In the genomic region with DNA sequence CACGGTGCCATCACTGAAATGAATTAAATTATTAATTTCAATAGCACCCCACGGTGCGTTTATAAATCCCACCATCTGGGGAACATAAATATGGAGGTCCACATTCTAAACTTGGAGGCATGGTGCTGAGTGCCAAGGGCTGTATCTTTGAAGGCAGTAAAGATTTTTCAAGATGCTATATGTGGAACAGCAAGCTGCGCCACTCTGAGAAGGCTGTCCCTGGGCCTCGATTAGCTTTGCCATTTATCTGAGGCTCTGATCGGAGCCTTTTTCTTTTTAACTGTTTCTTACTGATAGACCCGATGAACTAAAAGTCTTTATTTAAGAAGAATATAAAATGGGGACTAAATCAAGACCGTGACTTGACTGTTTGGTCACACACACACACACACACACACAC, we compare ENCODE assay signal across 20 mouse cellular contexts.
DNase-seq lines count a peak whose midpoint lies in the region; ATAC-seq lines count a peak whose summit lies in the region.
"Had no signal": no experiment of that assay in that cellular context is flagged by ENCODE, and none has a peak within 500 bp of the region (broad histone marks: within the 10 kb centered on the region; RNA-seq: fewer than 3 reads in every experiment).

No protein-coding gene starts in this region.

- WGBS in forebrain, embryonic 11.5 days, result 92% methylated on average over 8 of the region's 8 CpGs
- 87% methylated on average over 8 of the region's 8 CpGs for WGBS in forebrain, embryonic 15.5 days
- WGBS in heart, embryonic 10.5 days, result 83% methylated on average over 8 of the region's 8 CpGs
- WGBS in midbrain, embryonic 11.5 days, result 92% methylated on average over 8 of the region's 8 CpGs
- 73% methylated on average over 8 of the region's 8 CpGs for WGBS in midbrain, embryonic 15.5 days

- H3K9ac ChIP-seq in forebrain, embryonic 11.5 days (ENCODE audit: low read length), result no peak overlapping the region
- no peak overlapping the region for H3K9ac ChIP-seq in forebrain, embryonic 15.5 days (replicated peaks)
- H3K9ac ChIP-seq in midbrain, embryonic 11.5 days (ENCODE audit: low read length), result no peak overlapping the region
- H3K9ac ChIP-seq in midbrain, embryonic 15.5 days, result no peak overlapping the region

- H3K9me3 ChIP-seq in forebrain, embryonic 11.5 days (ENCODE audit: control insufficient read depth, low read length), result no peaks in the 10 kb centered on the region
- no peaks in the 10 kb centered on the region for H3K9me3 ChIP-seq in forebrain, embryonic 15.5 days
- H3K9me3 ChIP-seq in heart, embryonic 10.5 days, result no peaks in the 10 kb centered on the region
- no peaks in the 10 kb centered on the region for H3K9me3 ChIP-seq in midbrain, embryonic 11.5 days (ENCODE audit: control insufficient read depth, low read length)
- no peaks in the 10 kb centered on the region for H3K9me3 ChIP-seq in midbrain, embryonic 15.5 days

- no peak overlapping the region for H3K4me3 ChIP-seq in forebrain, embryonic 11.5 days (ENCODE audit: low read depth, low read length)
- H3K4me3 ChIP-seq in forebrain, embryonic 15.5 days, result no peak overlapping the region
- H3K4me3 ChIP-seq in heart, embryonic 10.5 days, result no peak overlapping the region
- no peak overlapping the region for H3K4me3 ChIP-seq in midbrain, embryonic 11.5 days (ENCODE audit: low read depth, low read length)
- no peak overlapping the region for H3K4me3 ChIP-seq in midbrain, embryonic 15.5 days

- no peak overlapping the region for H3K27ac ChIP-seq in forebrain, embryonic 11.5 days (ENCODE audit: low read depth, low read length)
- no peak overlapping the region for H3K27ac ChIP-seq in forebrain, embryonic 15.5 days (replicated peaks)
- H3K27ac ChIP-seq in heart, embryonic 10.5 days, result no peak overlapping the region
- H3K27ac ChIP-seq in midbrain, embryonic 11.5 days (ENCODE audit: low read depth, low read length), result no peak overlapping the region
- H3K27ac ChIP-seq in midbrain, embryonic 15.5 days, result no peak overlapping the region

- no peaks in the 10 kb centered on the region for H3K4me1 ChIP-seq in forebrain, embryonic 11.5 days (replicated peaks; ENCODE audit: control insufficient read depth, insufficient read depth, low read length)
- no peaks in the 10 kb centered on the region for H3K4me1 ChIP-seq in forebrain, embryonic 15.5 days
- peaks cover 18% of the 10 kb centered on the region for H3K4me1 ChIP-seq in heart, embryonic 10.5 days
- H3K4me1 ChIP-seq in midbrain, embryonic 11.5 days (ENCODE audit: control insufficient read depth, insufficient read depth, low read length), result 0 out of 2 replicates have a peak, but pooled peaks cover 2% of the 10 kb centered on the region
- no peaks in the 10 kb centered on the region; the same call in 1 of the 2 replicates for H3K4me1 ChIP-seq in midbrain, embryonic 15.5 days

- ATAC-seq in forebrain, embryonic 11.5 days (replicated peaks; ENCODE audit: low FRiP score), result no peak
- no peak for ATAC-seq in forebrain, embryonic 15.5 days (replicated peaks)
- ATAC-seq in midbrain, embryonic 11.5 days (ENCODE audit: low FRiP score), result no peak
- ATAC-seq in midbrain, embryonic 15.5 days (replicated peaks), result no peak
- ATAC-seq: activated CD4-positive, CD25-positive, alpha-beta regulatory T cell, adult 4 months; CD4-positive, CD25-positive, alpha-beta regulatory T cell, adult 4 months; Patski had no signal

- no peaks in the 10 kb centered on the region for H3K36me3 ChIP-seq in forebrain, embryonic 11.5 days (ENCODE audit: control insufficient read depth, insufficient read depth, low read length)
- H3K36me3 ChIP-seq in forebrain, embryonic 15.5 days, result no peaks in the 10 kb centered on the region
- no peaks in the 10 kb centered on the region for H3K36me3 ChIP-seq in heart, embryonic 10.5 days
- H3K36me3 ChIP-seq in midbrain, embryonic 11.5 days (ENCODE audit: control insufficient read depth, insufficient read depth, low read length), result no peaks in the 10 kb centered on the region
- H3K36me3 ChIP-seq in midbrain, embryonic 15.5 days (replicated peaks), result no peaks in the 10 kb centered on the region
- H3K36me3 ChIP-seq: G1E had no signal

- peak; percentile 7 for DNase-seq in forebrain, embryonic 11.5 days (ENCODE audit: low spot score)
- DNase-seq in heart, adult 11 months, result peak; percentile 78
- no peak for DNase-seq in heart, embryonic 10.5 days (ENCODE audit: low spot score)
- peak; percentile 54 for DNase-seq in midbrain, embryonic 11.5 days (ENCODE audit: low spot score, missing footprints)
- DNase-seq: adrenal gland, adult 2 months; adrenal gland, adult 8-10 months; adrenal gland, postnatal 10 days; adrenal gland, postnatal 14 days; adrenal gland, postnatal 25 days; adrenal gland, postnatal 36 days; B cell, adult 2 months; cerebellum, adult 11 months; cerebellum, adult 11-12 months; cerebellum, adult 18-20 months had no signal

- H3K4me2 ChIP-seq in forebrain, embryonic 11.5 days (ENCODE audit: low read depth, low read length, severe bottlenecking), result no peak overlapping the region
- H3K4me2 ChIP-seq in forebrain, embryonic 15.5 days (replicated peaks), result no peak overlapping the region
- no peak overlapping the region for H3K4me2 ChIP-seq in midbrain, embryonic 11.5 days
- no peak overlapping the region for H3K4me2 ChIP-seq in midbrain, embryonic 15.5 days

- H3K27me3 ChIP-seq in forebrain, embryonic 11.5 days (ENCODE audit: control insufficient read depth, insufficient read depth, low read length), result no peaks in the 10 kb centered on the region
- peaks cover 20% of the 10 kb centered on the region; the same call in 1 of the 2 replicates for H3K27me3 ChIP-seq in forebrain, embryonic 15.5 days
- H3K27me3 ChIP-seq in heart, embryonic 10.5 days (ENCODE audit: insufficient read depth, poor library complexity, severe bottlenecking), result peaks cover 10% of the 10 kb centered on the region
- no peaks in the 10 kb centered on the region for H3K27me3 ChIP-seq in midbrain, embryonic 11.5 days (ENCODE audit: control insufficient read depth, insufficient read depth, low read length)
- no peaks in the 10 kb centered on the region for H3K27me3 ChIP-seq in midbrain, embryonic 15.5 days (replicated peaks)
